Mouse (Mus musculus) myocyte (in vitro differentiated cells): ENCODE measurements around the gene Tnrc18.

Experiments
- E2F4 ChIP-seq: IDR thresholded peaks from one replicate; pipeline ENCODE4 v1.6.1; 2011; ENCODE audit warnings: mild to moderate bottlenecking, control low read depth, moderate library complexity; ENCODE audit not compliant: insufficient read depth
- MAX ChIP-seq: IDR thresholded peaks from one replicate; pipeline ENCODE4 v1.6.1; 2011; ENCODE audit warnings: low read depth, mild to moderate bottlenecking, control low read depth
- MYOD1 ChIP-seq, 3 experiments: IDR thresholded peaks; one replicate each; pipeline ENCODE4 v1.6.1; 2011; ENCODE audit warnings: control low read depth in 2 of 3, low read depth in 2 of 3, mild to moderate bottlenecking in 2 of 3, moderate library complexity in 1 of 3; ENCODE audit not compliant: insufficient read length in 2 of 3, control insufficient read depth in 1 of 3
- MYOG ChIP-seq, 3 experiments: IDR thresholded peaks; one replicate each; pipeline ENCODE4 v1.6.1; 2011; ENCODE audit warnings: control low read depth in 2 of 3, low read depth in 2 of 3, mild to moderate bottlenecking in 2 of 3; ENCODE audit not compliant: insufficient read length in 2 of 3, control insufficient read depth in 1 of 3, insufficient read depth in 1 of 3
- POLR2A ChIP-seq: IDR thresholded peaks from one replicate; pipeline ENCODE4 v1.6.1; 2011; ENCODE audit warnings: low read depth, mild to moderate bottlenecking, control low read depth, moderate library complexity; ENCODE audit not compliant: insufficient read length
- REST ChIP-seq: IDR thresholded peaks from one replicate; pipeline ENCODE4 v1.6.1; 2011; ENCODE audit warnings: mild to moderate bottlenecking, control low read depth, moderate library complexity; ENCODE audit not compliant: insufficient read depth, insufficient read length
- TCF12 ChIP-seq: IDR thresholded peaks from one replicate; pipeline ENCODE4 v1.6.1; 2011; ENCODE audit warnings: mild to moderate bottlenecking, control low read depth; ENCODE audit not compliant: poor library complexity, insufficient read depth, severe bottlenecking
- TCF3 ChIP-seq: IDR thresholded peaks from one replicate; pipeline ENCODE4 v1.6.1; 2011; ENCODE audit warnings: low read depth, control low read depth; ENCODE audit not compliant: insufficient read length
- USF1 ChIP-seq: IDR thresholded peaks from one replicate; pipeline ENCODE4 v1.6.1; 2011; ENCODE audit warnings: low read depth, mild to moderate bottlenecking, control low read depth, moderate library complexity

- TF ChIP-seq POLR2A (no peak), MYOD1 (IDR thresholded peaks at IDR 0.05; ENCODE audit: control insufficient read depth in 1 of 3, insufficient read length in 2 of 3, low read depth in 2 of 3) (peak in 2 of 3 experiments; percentile 65 to 77), MAX (no peak), E2F4 (no peak), USF1 (no peak), REST (no peak), TCF3 (no peak), TCF12 (peak; percentile 11), MYOG (IDR thresholded peaks at IDR 0.05; ENCODE audit: control insufficient read depth in 1 of 3, insufficient read depth in 1 of 3, insufficient read length in 2 of 3, low read depth in 2 of 3) (peak in 1 of 3 experiments; percentile 63)
These were observed 5.0 kb upstream of the Tnrc18 start for GRCm38 (mm10) chr5:142822286-142823095.
